Mouse (Mus musculus) mesoderm, embryonic 11.5 days (tissue): ENCODE results near the gene Adcy1.

Experiments used
- DNase-seq: peaks from one replicate; pipeline ENCODE4 v3.0.0-alpha.2; 2012; ENCODE audit warnings: low read depth, low spot score

Adcy1 gene

DNA sequence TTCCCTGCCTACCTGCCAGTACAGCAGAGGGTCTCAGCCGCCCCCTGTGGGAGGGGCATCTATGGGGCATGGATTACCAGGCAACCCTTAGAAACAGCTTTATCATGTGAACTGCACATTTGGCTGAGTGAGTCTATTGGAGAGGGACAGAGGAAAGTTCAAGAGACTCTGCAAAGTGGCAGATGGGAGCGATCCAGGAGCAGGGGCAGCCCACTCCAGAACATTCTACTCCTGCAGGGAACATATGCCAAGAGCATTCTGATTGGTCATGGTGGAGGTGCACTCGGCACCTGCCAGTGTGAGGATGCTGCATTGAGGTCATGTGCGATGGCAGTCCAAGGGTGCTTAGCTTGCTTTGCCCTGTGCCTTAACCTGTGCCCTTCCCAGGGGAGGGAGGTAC is 6.5 kb downstream of the Adcy1 start:
- no peak for DNase-seq

DNA sequence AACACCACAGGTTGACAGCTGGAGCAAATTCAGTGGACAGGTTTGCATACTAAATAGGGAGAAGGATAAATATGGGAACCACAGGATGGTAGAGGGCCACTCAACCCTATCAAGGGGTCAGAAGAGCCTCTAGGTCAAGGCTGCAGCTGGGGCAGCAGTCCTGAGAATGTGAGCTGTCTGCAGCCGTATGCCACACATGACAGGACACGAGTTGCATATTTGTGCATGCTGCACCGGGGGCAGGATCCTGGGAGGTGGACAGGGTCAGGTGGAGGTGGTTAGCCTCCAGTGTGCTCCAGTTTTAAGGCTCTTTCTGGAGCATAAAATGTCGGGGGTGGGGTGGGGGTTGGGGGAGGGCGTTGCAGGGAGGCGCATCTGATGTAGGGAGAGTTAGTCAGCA is 8.3 kb downstream of the Adcy1 start:
- DNase-seq = no peak

DNA sequence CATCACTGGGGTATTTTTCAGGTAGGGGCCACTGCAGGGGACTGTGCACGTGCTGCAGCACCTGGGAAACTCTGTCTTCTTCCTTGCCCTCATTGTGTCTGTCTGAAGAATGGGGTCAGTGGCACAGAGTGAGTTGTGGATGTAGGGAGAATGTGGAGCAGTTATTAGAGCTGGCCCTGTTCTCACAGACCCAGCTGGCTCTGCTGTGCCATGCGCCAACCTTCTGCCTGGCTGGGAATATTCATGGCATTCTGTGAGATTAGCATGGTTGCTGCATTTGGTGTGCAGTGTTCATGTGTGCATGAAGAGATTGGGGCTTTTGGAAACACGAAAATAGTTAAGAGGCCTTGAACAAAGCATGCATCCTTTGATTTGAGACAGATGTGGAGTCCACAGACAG is 10.3 kb downstream of the Adcy1 start:
- no peak for DNase-seq

DNA sequence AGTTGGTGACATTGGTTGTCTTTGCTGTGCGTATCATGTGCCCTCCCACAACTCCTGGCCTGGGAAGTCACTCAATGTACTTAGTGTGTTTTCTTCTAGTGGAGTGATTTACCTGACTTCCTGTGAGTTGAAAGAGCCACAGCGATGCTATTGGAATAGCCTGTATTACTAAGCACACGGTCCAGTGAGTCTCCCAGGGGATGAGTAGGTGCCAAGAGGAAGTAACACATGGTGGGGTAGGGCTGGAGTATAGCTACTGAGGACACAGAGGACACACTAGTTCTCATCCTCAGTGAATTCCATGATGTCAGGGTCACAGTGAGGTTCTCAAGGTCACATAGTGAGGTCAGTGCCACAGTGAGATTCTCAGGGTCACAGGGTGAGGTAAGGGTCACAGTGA is 13.2 kb downstream of the Adcy1 start:
- no peak for DNase-seq

DNA sequence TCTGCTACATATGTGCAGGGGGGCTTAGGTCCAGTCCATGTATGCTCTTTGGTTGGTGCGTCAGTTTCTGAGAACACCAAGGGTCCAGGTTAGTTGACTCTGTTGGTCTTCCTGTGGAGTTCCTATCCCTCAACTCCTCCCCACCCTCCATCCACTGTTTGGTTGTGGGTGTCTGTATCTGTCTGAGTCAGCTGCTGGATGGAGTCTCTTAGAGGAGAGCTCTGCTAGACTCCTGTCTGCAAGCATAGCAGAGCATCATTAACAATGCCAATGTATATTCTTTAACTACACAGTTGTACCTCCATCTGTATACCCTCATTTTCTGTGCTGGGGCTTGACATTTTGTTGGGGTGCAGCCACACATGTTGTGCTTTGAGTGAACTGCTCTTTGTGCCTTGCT is 18.6 kb downstream of the Adcy1 start:
- DNase-seq = no peak

DNA sequence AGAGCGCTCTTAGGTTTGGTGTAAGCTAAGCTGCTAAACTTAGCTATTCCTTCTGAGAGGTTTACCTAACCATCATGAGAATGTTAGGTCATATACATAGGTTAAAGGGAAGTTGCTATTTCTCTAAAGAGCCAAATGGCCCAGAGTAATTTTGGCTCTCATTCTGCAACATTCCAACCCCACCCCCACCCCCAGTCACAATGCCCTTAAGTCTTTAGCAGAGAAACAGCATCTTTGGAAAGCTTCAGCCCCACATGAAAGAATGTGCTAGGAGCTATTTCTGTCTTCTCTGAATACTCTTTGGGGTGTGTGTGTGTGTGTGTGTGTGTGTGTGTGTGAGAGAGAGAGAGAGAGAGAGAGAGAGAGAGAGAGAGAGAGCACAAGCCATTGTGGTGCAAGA is 20.6 kb downstream of the Adcy1 start:
- DNase-seq = no peak

DNA sequence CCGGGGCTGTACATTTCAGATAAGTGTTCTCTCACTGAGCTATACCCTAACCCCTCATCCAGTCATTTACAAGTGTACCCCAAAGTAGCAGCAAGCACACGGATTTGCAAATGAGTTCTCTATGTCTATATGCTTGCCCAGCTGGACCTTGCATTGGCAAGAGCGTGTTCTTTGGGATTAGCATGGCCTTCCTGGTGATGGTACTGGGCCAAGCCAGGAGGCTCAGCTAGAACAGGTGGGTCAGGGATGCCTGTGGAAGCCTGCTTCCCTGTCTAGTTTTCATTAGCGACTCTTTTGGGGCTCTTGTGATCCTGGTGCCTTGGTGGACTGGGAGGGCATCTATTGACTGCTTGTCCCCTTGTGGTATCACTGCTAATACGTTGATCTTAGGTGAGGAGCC is 21.9 kb downstream of the Adcy1 start:
- no peak for DNase-seq

DNA sequence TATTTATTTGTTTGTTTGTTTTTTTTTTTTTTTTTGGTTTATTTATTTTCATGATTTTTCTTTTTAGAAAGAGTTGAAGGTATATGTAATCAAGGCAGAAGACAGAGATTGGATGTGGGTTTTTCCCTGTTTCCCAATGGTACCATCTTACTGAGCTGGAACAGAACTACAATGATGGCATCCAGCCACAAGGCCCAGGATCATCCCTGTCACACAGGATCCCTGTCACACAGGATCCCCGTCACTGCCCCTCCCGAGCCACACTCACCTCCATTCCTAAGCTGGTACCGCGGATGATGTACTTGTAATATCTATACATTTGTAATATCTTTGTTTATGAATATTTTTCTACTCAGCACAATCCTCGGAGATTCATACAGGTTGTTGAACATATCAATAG is 27.8 kb downstream of the Adcy1 start:
- no peak for DNase-seq

DNA sequence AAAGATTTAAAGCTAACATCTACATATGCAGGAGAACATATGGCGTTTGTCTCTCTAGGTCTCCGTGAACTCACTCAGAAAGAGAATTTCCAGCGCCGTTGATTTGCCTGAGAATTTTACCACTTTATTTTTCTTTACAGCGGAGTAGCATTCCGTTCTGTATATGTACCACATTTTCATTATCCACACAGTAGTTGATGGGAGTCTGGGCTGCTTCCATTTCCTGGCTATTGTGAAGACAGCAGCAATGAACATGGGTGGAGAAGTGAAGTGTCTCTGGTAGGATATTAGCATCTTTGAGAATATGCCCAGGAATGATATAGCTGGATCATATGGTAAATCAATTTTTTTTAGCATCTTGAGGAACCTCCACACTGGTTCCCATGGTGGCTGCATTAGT is 31.6 kb downstream of the Adcy1 start:
- no peak for DNase-seq

DNA sequence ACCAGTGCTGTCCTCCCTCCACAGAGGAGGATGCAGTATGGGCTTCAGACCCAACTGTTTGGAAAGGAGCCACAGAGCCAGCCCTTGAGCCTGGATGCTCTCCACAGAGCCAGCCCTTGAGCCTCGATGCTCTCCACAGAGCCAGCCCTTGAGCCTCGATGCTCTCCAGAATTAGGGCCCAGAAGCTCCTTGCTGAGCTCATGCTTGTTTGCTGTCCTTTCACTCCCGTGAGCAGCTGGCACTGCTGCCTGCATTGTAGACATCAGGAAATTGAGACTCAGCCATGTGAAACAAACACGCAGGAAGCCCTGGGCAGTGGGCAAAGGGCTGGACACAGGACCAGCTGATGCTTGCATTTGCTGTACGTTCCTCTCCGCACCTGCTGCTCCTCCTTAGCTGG is 38.4 kb downstream of the Adcy1 start:
- DNase-seq = peak; percentile 12

DNA sequence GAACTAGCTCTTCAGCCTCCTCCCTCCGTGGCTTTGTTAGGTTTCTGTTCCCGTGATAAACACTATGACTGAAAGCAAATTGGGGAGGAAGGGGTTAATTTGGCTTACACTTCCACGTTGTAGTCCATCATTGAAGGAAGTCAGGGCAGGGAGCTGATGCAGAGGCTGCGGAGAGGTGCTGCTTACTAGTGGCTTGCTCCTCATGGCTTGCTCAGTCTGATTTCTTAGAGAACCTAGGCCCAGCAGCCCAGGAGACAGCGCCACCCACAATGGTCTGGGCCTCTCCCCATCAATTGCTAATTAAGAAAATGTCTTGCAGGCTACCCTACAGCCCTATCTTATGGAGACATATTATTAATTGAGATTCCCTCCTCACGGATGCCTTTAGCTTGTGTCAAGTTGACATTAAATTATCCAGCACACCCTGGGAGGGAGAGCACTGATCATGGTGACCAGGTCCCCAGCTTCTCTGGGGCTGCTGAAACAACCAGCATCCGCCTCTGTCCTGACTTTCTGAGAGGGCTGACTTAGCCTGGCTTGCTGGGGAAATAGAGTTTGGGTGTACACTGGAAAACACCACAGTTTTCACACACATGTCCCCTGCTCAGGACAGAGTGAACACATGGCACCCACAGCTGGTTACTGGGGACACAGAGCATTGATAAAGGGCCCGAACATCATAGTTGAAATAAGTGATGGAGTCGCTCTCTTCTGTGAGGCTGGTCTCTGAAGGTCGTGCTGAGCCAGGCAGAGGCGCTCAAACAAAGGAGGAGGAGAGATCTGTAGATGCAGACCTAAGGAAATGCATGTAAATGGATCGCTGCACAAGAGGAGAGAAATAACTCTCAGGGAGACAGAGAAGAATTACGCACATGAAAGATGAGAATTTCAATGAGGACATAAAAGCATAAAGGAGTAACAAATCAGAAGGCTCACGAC is 39.2 kb downstream of the Adcy1 start:
- peak; percentile 19 for DNase-seq

DNA sequence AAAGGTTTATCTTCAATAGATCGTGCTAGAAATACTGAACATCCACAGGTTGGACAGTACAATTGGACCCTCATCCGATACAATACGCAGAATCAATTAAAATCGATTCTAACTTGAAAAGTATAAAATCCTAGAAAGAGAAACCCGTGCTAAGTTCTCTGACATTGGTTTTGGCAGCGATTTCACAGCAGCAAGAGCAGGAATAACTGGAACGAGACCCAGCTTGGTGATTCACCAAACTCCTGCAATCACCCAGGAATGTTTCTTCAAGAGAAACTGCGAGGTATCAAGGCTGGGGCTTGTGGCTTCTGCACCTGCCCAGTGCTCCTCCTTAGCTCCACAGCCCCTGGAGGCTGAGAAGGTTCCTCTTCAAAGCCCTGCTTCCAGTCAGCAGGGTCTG is 42.0 kb downstream of the Adcy1 start:
- DNase-seq = no peak

DNA sequence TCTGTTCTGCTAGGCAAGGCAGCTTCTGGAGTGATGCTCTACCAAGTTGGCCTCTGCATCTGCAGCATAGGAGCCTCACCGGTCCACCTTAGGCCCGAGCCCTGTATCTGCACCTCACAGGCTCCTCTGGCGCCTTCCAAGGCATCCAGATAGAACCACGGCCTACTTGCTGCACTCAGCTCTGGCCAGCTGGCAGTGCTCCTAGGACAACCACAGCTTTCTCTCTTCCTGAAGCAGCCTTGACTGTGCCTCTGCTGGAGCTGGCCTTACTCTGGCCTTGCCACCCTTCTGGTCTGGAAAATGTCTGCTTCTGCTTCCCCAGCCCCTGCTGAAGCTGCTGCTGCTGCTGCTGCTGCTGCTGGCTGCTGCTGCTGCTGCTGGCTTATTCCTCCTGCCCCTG is 45.8 kb downstream of the Adcy1 start:
- DNase-seq = no peak

DNA sequence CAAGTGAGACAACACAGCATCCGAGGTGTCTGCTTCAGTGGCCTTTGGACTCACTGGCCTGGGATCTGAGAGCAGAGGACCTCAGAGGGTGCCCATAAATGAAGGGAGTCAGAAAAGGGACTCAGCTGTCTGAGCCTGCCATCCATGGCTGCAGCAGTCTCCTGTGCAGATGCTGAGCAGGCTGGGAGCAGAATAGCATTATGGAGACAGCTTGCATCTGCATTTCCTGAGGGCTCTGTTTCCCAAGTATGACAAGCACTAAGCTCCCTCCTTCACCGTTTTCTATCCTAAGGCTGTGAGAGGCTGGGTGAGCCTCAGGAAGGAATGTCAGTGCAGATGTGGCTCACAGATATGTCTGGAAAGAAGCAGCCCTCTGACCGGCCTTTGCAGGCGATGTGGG is 49.8 kb downstream of the Adcy1 start:
- DNase-seq = no peak

DNA sequence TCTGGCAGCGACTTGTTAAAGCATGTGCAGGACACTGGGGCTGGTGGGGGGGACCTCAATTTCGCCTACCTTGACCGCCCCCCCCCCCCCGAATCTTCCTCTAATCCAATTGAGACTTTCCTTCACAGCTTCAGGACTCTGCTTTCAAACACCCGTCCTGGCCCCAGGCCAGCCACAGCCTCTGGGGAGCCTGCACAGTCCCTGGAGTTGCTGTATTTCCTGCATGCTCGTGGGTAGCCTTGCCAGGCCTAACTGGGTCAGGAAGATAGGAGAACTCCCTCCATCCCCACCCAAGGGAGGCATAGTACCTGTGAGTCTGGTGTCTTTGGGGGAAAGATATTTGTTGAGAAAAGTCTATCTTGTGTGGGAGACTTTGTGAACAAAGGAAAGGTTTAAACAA is 50.4 kb downstream of the Adcy1 start:
- no peak for DNase-seq

DNA sequence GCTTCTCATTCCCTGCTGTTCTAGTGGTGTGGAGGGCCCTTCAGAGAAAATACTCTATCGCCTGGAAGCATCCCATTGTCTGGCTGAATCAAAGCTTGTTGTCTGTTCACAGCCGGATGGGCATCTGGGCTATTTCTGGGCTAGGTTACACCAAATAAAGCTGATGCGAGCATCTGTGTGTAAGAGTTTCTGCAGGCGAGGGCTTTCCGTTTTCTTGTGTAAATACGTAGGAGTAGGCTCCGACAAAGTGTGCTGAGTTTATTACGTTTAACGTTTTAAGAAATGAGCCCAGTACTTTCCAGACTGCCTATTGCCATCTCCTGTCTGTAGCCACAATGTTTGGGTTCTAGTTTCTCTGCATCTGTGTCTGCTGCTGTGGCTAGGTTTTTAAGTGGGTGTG is 51.0 kb downstream of the Adcy1 start:
- no peak for DNase-seq

DNA sequence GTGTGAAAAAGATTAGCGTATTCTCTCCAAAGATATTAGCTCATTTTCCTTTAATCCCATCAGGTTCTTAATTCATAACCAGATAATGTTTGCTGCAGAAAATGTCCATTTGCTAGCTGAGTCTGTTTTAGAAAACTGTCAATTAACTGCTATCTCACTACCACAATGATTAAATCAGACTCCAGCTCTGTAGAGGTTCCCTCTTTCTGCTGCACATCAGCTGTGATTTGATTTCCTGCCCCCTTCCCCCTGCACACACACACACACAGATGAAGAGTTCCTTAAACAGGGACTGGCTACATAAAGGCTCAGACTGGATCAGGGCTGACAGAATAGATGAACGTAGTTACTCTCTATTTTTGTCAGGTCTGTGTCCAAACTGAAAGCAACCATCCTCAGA is 53.4 kb downstream of the Adcy1 start:
- DNase-seq = no peak

DNA sequence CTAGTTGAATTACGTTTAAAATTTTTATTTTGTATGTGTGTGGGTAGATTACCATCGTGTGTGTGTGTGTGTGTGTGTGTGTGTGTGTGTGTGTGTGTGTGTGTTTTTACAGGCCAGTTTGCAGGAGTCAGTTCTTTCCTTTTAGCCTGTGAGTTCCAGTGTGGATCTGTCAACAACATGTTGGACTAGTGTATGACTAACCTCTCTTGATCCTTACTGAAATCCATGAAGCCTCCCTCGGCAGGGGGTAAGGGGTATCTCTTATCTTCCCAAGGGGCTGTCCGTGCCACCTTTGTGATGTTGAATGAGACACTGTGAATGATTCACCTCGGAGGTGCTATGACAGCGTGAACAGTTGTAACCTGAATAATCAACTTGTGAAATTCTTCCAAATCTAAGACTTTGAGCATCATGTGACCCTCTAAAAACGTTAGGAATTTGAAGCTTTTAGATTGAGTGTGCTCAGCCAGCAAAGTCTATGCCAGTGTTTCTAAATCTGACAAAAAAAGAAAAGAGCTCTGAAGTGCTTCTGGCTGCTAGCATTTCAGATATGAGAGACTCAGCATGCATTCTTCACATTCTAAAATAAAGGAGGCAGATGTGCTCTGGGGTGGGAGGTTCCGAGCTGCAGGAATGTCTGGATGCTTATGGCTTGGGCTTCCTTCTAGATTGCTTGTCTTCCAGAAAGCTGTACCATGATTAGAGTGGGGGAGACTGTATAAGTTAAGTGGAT is 66.2 kb downstream of the Adcy1 start:
- no peak for DNase-seq

DNA sequence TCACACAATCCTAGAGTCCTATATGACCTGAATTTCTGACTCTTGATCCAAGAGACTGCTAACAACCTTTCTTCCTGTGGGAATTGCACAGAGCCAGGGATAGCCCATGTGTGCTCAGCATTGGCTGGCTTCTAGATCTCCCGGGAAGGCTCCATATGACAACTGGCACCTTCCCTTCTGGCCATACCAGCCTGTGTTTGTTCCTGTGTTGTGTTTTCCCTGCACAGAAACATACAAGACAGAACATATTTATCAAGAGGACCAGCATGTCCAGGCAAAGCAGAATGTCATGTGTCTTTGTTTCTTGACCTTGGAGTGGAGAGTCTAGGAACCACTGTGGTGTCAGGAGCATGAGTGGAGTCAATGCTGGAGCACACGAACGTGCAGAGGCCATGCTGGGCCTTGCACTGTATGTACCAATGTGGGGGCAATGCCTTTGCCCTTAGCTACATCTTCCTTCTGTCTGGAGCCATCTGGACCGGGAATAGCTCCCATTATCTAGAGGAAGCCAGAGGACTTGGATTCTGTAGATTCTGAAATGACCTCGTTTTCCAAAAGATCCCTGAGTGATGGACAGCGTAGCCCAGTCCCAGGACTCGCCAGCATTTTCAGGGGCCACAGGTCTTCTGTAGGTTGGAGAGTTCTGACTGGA is 69.6 kb downstream of the Adcy1 start:
- no peak for DNase-seq

DNA sequence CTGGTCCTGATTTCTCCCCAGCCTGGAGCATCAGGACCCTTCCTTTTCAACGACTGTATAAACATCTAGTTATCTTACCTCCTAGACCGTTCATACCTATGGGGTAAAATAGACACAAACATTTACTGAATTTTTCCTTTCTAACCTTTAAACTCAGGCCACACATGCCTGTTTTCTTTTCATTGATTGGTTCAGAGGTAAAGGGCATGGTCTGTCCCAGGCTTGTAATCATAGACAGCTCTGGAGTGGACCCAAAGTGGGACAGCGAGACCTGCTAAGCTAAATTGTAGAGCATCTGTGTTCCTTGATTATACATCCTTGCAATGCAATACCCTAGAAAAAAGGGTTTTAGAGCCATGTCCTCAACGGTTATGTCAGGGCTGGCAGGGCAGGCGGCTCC is 70.4 kb downstream of the Adcy1 start:
- DNase-seq = no peak

DNA sequence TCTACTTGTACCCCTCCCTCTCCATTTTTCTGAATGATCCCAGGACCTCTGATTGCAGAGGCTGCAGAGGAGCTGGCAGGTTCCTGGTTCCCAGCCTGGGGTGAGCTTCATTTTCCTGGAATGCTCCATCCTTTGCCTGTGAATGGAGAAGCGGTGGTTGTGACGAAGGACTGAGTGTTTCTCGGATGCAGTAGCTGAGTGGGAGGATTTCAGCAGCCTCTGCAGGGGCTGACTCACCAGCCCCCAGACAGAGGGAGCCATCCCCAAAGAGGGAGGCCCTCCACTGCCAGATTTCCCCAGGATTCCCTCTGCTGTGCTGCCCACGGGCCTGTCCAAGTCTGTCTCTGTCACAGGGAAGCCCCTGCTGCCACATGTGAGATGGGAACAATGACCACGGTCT is 71.0 kb downstream of the Adcy1 start:
- no peak for DNase-seq

DNA sequence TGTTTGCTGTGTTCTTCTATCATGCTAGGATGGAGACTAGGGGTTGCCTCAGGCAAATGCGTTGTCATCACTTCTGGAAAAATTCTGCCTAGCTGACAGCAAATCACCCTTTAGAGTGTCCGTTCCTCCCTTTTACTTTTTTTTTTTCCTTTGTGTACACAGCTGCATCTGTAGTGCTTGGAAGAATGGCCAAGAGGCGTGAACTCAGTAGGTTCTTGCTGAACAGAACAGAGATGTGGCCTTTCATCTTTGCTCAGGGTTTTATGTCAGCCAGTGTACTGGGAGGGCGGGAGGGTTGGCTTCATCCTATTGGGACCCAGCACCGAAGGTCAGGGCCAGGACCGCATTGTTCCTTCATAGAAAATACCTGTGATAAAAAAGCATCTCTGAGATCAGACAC is 72.0 kb downstream of the Adcy1 start:
- no peak for DNase-seq

DNA sequence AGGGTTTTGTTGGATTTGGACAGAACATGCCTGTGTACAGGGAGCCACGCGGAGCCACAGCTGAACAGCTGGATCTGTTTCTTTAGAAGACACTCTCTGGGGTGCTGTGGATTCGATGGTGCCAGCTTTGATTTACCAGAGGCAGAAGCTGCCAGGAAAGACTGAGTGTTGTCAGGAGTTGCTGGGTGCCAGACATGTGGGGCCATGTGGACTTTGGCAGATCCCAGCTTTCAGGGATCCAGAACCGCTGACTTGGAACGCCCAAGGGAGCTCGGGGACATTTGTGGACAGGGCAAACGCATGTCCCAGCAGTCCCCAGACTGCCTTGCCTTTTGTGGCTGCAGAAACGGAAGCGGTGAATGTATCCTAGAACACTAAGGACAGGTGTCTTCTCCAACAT is 72.5 kb downstream of the Adcy1 start:
- no peak for DNase-seq
